Mouse (Mus musculus) liver, embryonic 11.5 days (tissue): ENCODE results near the gene Ovol2. TPM values are rescaled to one million over a fixed set of nuclear protein-coding genes. Genes with fewer than 3 reads are reported as not detected.

Experiments used
- ATAC-seq: fragments of 200-750 bp; cut with Nextera tagmentation; replicated peaks from 2 replicates; pipeline ENCODE4 v1.8.0; 2017; ENCODE audit warnings: moderate number of reproducible peaks, mild to moderate bottlenecking, moderate TSS enrichment, moderate library complexity; ENCODE audit not compliant: low FRiP score
- DNase-seq: peaks from one replicate; pipeline ENCODE4 v3.0.0-alpha.2; 2017; ENCODE audit warnings: low spot score
- H3K27ac ChIP-seq: fragments of 300-500 bp; sonication (generic); 2 replicates; pipeline ENCODE4 v1.5.1; 2014; ENCODE audit warnings: mild to moderate bottlenecking, low read depth, low read length, control low read depth
- H3K27me3 ChIP-seq: fragments of 300-500 bp; sonication (generic); replicated peaks from 2 replicates; pipeline ENCODE4 v1.6.1; 2014; ENCODE audit warnings: low read length, mixed read lengths; ENCODE audit not compliant: control insufficient read depth, insufficient read depth
- H3K36me3 ChIP-seq: fragments of 300-500 bp; sonication (generic); 2 replicates; pipeline ENCODE4 v1.6.1; 2014; ENCODE audit warnings: mild to moderate bottlenecking, low read length, moderate library complexity, mixed read lengths; ENCODE audit not compliant: control insufficient read depth, insufficient read depth
- H3K4me1 ChIP-seq: fragments of 300-500 bp; sonication (generic); replicated peaks from 2 replicates; pipeline ENCODE4 v1.6.1; 2014; ENCODE audit warnings: low read length, mixed read lengths; ENCODE audit not compliant: control insufficient read depth, insufficient read depth
- H3K4me2 ChIP-seq: fragments of 300-500 bp; sonication (generic); 2 replicates; pipeline ENCODE4 v1.6.1; 2014; ENCODE audit warnings: mild to moderate bottlenecking, control low read depth, moderate library complexity
- H3K4me3 ChIP-seq: fragments of 300-500 bp; sonication (generic); 2 replicates; pipeline ENCODE4 v1.5.1; 2014; ENCODE audit warnings: low read depth, low read length, control low read depth
- H3K9ac ChIP-seq: fragments of 300-500 bp; sonication (generic); 2 replicates; pipeline ENCODE4 v1.6.1; 2014; ENCODE audit warnings: low read depth, low read length, control low read depth
- H3K9me3 ChIP-seq: fragments of 300-500 bp; sonication (generic); 2 replicates; pipeline ENCODE4 v1.6.1; 2016; ENCODE audit warnings: low read length, inconsistent platforms, mixed read lengths; ENCODE audit not compliant: control insufficient read depth
- WGBS: fragments of 180-500 bp; shearing (Covaris S2); extraction: QIAGEN DNeasy Blood & Tissue Kit; methylation state at CpG from one replicate; pipeline ENCODE4 v1.1.7; 2014; 5-methylcytosine and 5-hydroxymethylcytosine counted together
- polyA plus RNA-seq: library from polyadenylated mRNA; unstranded; fragments of >200 nt; fragmentation: Nextera tagmentation; extraction: Ambion mirVana; gene quantifications from 2 replicates; pipeline ENCODE4 v1.2.1, GENCODE M21; 2014

Gene Ovol2
- polyA plus RNA-seq, result 0.14 TPM in 1 of 2 replicates, not detected in the other

DNA sequence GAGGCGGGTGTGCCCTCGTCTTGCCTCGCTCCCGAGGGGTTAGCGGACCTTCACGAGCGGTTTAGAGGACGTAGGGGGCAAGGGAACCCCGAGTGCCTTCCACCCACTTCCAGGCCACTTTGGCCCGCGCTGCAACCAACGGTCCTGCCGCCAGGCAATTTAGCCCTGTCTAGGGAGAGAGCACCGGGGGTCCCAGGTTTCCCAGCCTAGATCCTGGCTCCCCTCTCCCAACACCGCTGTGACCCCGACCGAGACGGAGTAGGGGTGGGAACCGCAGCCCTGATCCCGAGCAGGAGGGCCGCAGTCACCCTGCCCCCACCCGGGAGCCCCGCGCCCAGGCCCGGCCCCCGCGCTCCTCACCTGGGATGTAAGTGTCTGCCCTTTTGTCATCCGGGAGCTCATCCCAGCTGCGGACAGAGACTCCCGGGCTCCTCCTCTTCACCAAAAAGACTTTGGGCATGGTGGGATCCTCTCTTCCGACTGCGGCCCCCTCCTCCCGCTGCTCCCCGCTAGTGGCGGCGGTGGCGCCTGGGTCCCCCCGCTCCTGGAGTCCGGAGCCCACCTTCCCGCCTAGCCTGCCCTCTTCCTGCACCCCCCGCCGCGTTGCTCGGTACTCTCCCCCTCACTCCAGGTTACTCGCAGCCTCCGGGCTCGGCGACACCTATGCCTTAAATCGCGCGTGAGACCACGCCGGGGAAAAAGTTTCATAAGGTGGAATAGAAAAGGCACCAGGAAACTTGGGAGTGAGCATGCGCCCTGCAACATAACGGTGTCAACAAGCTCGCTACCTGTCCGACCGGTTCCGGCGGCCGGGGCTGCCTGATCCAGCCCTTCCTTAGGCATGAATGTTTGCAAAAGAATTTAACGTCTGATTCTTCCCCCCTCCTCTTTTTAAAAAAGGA lies at the start of gene Ovol2:
TSS of gene Ovol2 (minus strand) at position 746 of the 902 bp plus-strand sequence.
- WGBS, result 2% methylated on average over 62 of the region's 62 CpGs
- Histone ChIP-seq H3K4me2 (peak within 1 kb of the TSS; percentile 63), H3K4me3 (peak within 1 kb of the TSS; percentile 53), H3K27me3 (peaks cover 66% of the 10 kb centered on the region), H3K27ac (no peak within 1 kb of the TSS), H3K9ac (no peak within 1 kb of the TSS), H3K36me3 (no peaks in the 10 kb centered on the region), H3K4me1 (peaks cover 11% of the 10 kb centered on the region; the same call in 1 of the 2 replicates), H3K9me3 (no peaks in the 10 kb centered on the region)
- DNase-seq, result peak; percentile 45
- peak; percentile 44; the same call in 1 of the 2 replicates for ATAC-seq

GRCm38 (mm10) chr2:144381741-144382140 lies 49.8 kb upstream of the Ovol2 start:
- no peaks in the 10 kb centered on the region for H3K27me3 ChIP-seq
- peaks cover 4% of the 10 kb centered on the region; the same call in 1 of the 2 replicates for H3K4me1 ChIP-seq
- H3K27ac ChIP-seq, result no peak overlapping the region
- H3K36me3 ChIP-seq, result peaks cover 44% of the 10 kb centered on the region
- no peaks in the 10 kb centered on the region for H3K9me3 ChIP-seq
- H3K9ac ChIP-seq, result no peak overlapping the region
- no peak overlapping the region for H3K4me2 ChIP-seq
- ATAC-seq (no peak), DNase-seq (no peak)
- no peak overlapping the region for H3K4me3 ChIP-seq
- 92% methylated on average over 4 of the region's 4 CpGs for WGBS

DNA sequence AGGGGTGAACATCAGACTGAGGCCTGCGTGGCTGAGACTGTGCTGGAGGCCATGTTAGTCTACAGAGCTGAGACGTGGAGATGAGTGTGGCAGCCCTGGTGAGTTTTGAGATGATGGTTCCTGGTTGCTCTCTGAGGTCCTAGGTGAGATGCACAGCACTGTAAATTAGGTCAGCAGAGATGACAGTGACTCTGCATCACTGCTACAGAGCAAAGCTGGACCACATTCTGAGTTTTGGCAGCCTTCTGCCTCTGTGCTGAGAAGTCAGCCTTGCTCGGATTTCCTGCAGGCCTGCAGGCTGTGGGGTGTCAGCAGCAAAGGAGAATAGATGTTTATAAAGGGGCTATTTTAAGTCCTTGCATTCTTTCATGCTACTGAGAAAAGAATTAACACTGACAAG lies 49.3 kb upstream of the Ovol2 start:
- no peak overlapping the region for H3K4me2 ChIP-seq
- peaks cover 46% of the 10 kb centered on the region for H3K36me3 ChIP-seq
- DNase-seq, result no peak
- H3K9me3 ChIP-seq, result no peaks in the 10 kb centered on the region
- H3K9ac ChIP-seq, result no peak overlapping the region
- peaks cover 4% of the 10 kb centered on the region; the same call in 1 of the 2 replicates for H3K4me1 ChIP-seq
- H3K27me3 ChIP-seq, result no peaks in the 10 kb centered on the region
- no peak overlapping the region for H3K4me3 ChIP-seq
- H3K27ac ChIP-seq, result no peak overlapping the region
- no peak for ATAC-seq
- 88% methylated on average over 3 of the region's 3 CpGs for WGBS

DNA sequence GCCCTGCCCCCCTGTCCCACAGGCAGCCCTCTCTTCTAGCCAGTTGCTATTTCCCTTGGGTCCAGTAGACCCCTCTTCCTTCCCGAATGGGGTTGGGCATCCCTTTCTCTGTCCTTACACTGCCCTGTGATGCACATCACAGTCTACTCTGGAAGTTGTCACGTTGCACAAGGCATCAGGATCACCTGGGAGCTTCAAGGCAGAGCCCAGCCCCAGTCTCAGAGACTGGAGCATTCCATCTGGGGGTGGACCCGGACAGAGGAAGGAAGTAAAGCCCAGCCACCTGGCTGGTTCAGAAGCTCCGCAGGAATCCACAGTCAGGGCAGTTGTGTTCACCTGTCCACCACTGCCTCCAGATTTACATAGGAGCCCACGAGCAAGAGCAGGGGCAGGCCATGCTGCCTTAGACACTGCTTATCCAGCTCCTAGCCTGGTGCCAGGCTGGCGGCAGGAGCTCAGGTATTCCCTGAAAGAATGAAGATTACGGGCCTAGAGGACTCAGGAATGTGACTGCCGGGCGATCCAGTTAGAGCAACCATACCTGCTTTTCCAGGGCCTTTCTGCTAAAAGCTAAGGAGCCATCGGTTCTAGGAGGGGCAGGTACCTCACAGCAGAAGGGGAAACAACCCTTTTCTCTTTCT lies 43.2 kb upstream of the Ovol2 start:
- H3K27me3 ChIP-seq, result no peaks in the 10 kb centered on the region
- 0 out of 2 replicates have a peak, but pooled peaks cover 3% of the 10 kb centered on the region for H3K4me1 ChIP-seq
- H3K9me3 ChIP-seq, result no peaks in the 10 kb centered on the region
- no peak overlapping the region for H3K27ac ChIP-seq
- peaks cover 37% of the 10 kb centered on the region for H3K36me3 ChIP-seq
- 84% methylated on average over 10 of the region's 10 CpGs for WGBS
- no peak overlapping the region for H3K4me2 ChIP-seq
- no peak overlapping the region for H3K4me3 ChIP-seq
- H3K9ac ChIP-seq, result no peak overlapping the region
- DNase-seq (no peak), ATAC-seq (no peak)

DNA sequence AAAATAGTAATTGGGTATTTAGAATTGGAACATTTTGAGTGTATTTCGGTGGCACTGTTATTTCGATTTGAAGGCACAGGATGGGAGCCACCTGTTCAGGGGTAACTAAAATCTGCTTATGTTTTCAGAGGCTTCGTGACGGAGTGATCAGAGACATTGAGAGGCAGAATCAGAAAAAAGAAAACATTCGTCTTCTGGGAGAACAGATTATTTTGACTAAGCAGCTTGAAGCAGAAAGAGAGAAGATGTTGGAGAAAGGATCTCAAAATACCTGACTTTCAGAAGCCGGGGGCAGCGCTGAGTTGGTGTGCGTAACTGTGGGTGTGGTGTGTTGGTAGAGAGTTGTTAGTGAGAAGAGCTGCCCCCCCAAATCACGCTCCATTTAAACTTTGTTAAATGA lies 41.1 kb upstream of the Ovol2 start:
- Histone ChIP-seq H3K27me3 (no peaks in the 10 kb centered on the region), H3K4me3 (no peak overlapping the region), H3K36me3 (peaks cover 26% of the 10 kb centered on the region), H3K9me3 (no peaks in the 10 kb centered on the region), H3K4me2 (no peak overlapping the region), H3K4me1 (peaks cover 5% of the 10 kb centered on the region; the same call in 1 of the 2 replicates), H3K9ac (no peak overlapping the region), H3K27ac (no peak overlapping the region)
- 92% methylated on average over 9 of the region's 9 CpGs for WGBS
- ATAC-seq, result no peak
- no peak for DNase-seq

DNA sequence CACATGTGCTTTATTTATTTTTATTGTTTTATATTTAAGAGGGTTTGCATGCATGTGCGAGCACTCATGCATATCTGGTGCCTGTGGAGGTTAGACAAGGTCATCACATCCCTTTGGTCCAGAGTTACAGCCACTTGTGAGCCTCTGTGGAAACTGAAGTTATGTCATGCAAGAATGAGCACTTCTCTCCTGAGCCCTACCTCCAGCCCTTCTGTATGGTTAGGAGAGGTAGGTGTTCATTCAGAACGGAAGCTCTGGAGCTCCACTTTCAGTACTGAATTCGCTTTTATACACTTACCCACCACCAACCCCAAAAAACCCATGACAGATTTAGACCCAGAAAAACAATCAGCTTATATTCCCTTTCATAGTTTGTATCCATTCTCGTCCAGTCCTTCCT lies 39.6 kb upstream of the Ovol2 start:
- 91% methylated on average over 4 of the region's 4 CpGs for WGBS
- H3K9ac ChIP-seq, result no peak overlapping the region
- peaks cover 20% of the 10 kb centered on the region for H3K36me3 ChIP-seq
- DNase-seq (no peak), ATAC-seq (no peak)
- no peaks in the 10 kb centered on the region for H3K9me3 ChIP-seq
- no peak overlapping the region for H3K4me2 ChIP-seq
- H3K27ac ChIP-seq, result no peak overlapping the region
- H3K27me3 ChIP-seq, result no peaks in the 10 kb centered on the region
- no peak overlapping the region for H3K4me3 ChIP-seq
- peaks cover 5% of the 10 kb centered on the region; the same call in 1 of the 2 replicates for H3K4me1 ChIP-seq

DNA sequence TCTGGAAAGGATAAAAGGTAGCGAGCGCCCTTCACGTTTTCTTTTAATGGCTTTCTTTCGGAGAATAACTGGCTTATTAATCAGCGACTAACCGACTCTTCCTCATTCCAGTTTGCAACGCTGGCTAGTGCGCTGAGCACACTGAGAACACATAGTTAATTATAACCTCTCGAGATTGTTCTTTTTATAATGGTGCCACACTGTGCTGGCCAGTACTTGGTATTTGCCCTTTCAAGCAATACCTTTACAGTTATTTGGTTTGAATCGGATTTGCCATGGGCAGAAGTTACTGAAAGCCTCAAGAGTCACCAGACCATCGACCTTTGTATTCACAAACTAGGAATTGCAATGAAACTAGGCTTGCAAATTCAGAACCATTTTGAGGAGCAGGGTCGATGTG lies 37.6 kb upstream of the Ovol2 start:
- Histone ChIP-seq H3K27ac (peak overlapping the region; percentile 94), H3K4me2 (peak overlapping the region; percentile 91), H3K9ac (peak overlapping the region; percentile 91), H3K4me3 (peak overlapping the region; percentile 80), H3K4me1 (peaks cover 5% of the 10 kb centered on the region; the same call in 1 of the 2 replicates), H3K9me3 (no peaks in the 10 kb centered on the region), H3K36me3 (0 out of 2 replicates have a peak, but pooled peaks cover 8% of the 10 kb centered on the region), H3K27me3 (no peaks in the 10 kb centered on the region)
- ATAC-seq, result no peak
- DNase-seq, result no peak
- 3% methylated on average over 12 of the region's 12 CpGs for WGBS

GRCm38 (mm10) chr2:144369020-144369421 lies 37.1 kb upstream of the Ovol2 start:
- under 1% methylated on average over 41 of the region's 43 CpGs for WGBS
- Histone ChIP-seq H3K9ac (peak overlapping the region; percentile 91), H3K4me2 (peak overlapping the region; percentile 91), H3K27me3 (no peaks in the 10 kb centered on the region), H3K4me1 (peaks cover 5% of the 10 kb centered on the region; the same call in 1 of the 2 replicates), H3K4me3 (peak overlapping the region; percentile 80), H3K9me3 (no peaks in the 10 kb centered on the region), H3K27ac (peak overlapping the region; percentile 94), H3K36me3 (0 out of 2 replicates have a peak, but pooled peaks cover 6% of the 10 kb centered on the region)
- DNase-seq, result no peak
- peak; percentile 83 for ATAC-seq
